In genomic region chrX:60026654-60027053, GRCm38 (mm10) we compare ENCODE assay signal across 10 mouse cellular contexts. TPM values are rescaled to one million over a fixed set of nuclear protein-coding genes. Genes with fewer than 3 reads are reported as not detected.
DNase-seq lines count a peak whose midpoint lies in the region; ATAC-seq and TF ChIP-seq lines count a peak whose summit lies in the region.
"Had no signal": no experiment of that assay in that cellular context is flagged by ENCODE, and none has a peak within 500 bp of the region (broad histone marks: within the 10 kb centered on the region; RNA-seq: fewer than 3 reads in every experiment).

No protein-coding gene starts in this region.

- ATAC-seq in neural tube, embryonic 11.5 days (ENCODE audit: insufficient read depth, low FRiP score, low TSS enrichment) = no peak
- ATAC-seq in neural tube, embryonic 15.5 days (ENCODE audit: low FRiP score) = no peak
- ATAC-seq in midbrain, postnatal 0 days (ENCODE audit: low FRiP score) = no peak

- H3K9ac ChIP-seq in neural tube, embryonic 11.5 days (ENCODE audit: low read length) = no peak overlapping the region
- no peak overlapping the region for H3K9ac ChIP-seq in neural tube, embryonic 15.5 days (replicated peaks)
- no peak overlapping the region for H3K9ac ChIP-seq in midbrain, postnatal 0 days (replicated peaks; ENCODE audit: low read length, poor library complexity, severe bottlenecking)

- no peaks in the 10 kb centered on the region for H3K9me3 ChIP-seq in neural tube, embryonic 11.5 days (ENCODE audit: control insufficient read depth, low read length)
- no peaks in the 10 kb centered on the region for H3K9me3 ChIP-seq in neural tube, embryonic 15.5 days (replicated peaks)
- H3K9me3 ChIP-seq in midbrain, postnatal 0 days (ENCODE audit: low read length) = no peaks in the 10 kb centered on the region

- no peak for TF ChIP-seq POLR2A in cortical plate, adult 2 months (IDR thresholded peaks at IDR 0.05; ENCODE audit: extremely low read depth, insufficient read depth, low read length)

- H3K4me2 ChIP-seq in neural tube, embryonic 11.5 days (ENCODE audit: low read depth) = no peak overlapping the region
- no peak overlapping the region for H3K4me2 ChIP-seq in neural tube, embryonic 15.5 days
- no peak overlapping the region for H3K4me2 ChIP-seq in midbrain, postnatal 0 days (ENCODE audit: low read depth, low read length, poor library complexity, severe bottlenecking)

- no peak overlapping the region for H3K4me3 ChIP-seq in neural tube, embryonic 11.5 days (ENCODE audit: low read depth, low read length)
- H3K4me3 ChIP-seq in neural tube, embryonic 15.5 days (replicated peaks) = no peak overlapping the region
- no peak overlapping the region for H3K4me3 ChIP-seq in cortical plate, adult 2 months (ENCODE audit: insufficient read depth, low read length)
- no peak overlapping the region for H3K4me3 ChIP-seq in midbrain, postnatal 0 days (ENCODE audit: low read depth, low read length)
- H3K4me3 ChIP-seq: myocyte had no signal

- 15% methylated on average over 3 of the region's 3 CpGs for WGBS in neural tube, embryonic 11.5 days
- 10% methylated on average over 3 of the region's 3 CpGs for WGBS in neural tube, embryonic 15.5 days
- 24% methylated on average over 3 of the region's 3 CpGs for WGBS in midbrain, postnatal 0 days

- H3K36me3 ChIP-seq in neural tube, embryonic 11.5 days (ENCODE audit: control insufficient read depth, insufficient read depth, low read length) = no peaks in the 10 kb centered on the region
- no peaks in the 10 kb centered on the region for H3K36me3 ChIP-seq in neural tube, embryonic 15.5 days
- no peaks in the 10 kb centered on the region for H3K36me3 ChIP-seq in midbrain, postnatal 0 days (ENCODE audit: insufficient read depth, low read length)

- H3K27ac ChIP-seq in neural tube, embryonic 11.5 days (ENCODE audit: low read depth, low read length) = no peak overlapping the region
- H3K27ac ChIP-seq in neural tube, embryonic 15.5 days (replicated peaks) = no peak overlapping the region
- H3K27ac ChIP-seq in cortical plate, adult 2 months (ENCODE audit: insufficient read depth, low read length) = no peak overlapping the region
- H3K27ac ChIP-seq in midbrain, postnatal 0 days (ENCODE audit: low read depth, low read length) = no peak overlapping the region

- no peaks in the 10 kb centered on the region for H3K4me1 ChIP-seq in neural tube, embryonic 11.5 days (ENCODE audit: control insufficient read depth, insufficient read depth, low read length)
- H3K4me1 ChIP-seq in neural tube, embryonic 15.5 days = no peaks in the 10 kb centered on the region
- no peaks in the 10 kb centered on the region for H3K4me1 ChIP-seq in cortical plate, adult 2 months (ENCODE audit: control insufficient read depth, insufficient read depth, low read length)
- H3K4me1 ChIP-seq in midbrain, postnatal 0 days (ENCODE audit: insufficient read depth, low read length) = no peaks in the 10 kb centered on the region

- DNase-seq in gastrocnemius, adult 18-20 months (ENCODE audit: low spot score) = peak; percentile 4
- no peak for DNase-seq in gastrocnemius, postnatal 25 days
- peak; percentile 54 for DNase-seq in neural tube, embryonic 11.5 days (ENCODE audit: low spot score)
- peak; percentile 27 for DNase-seq in layer of hippocampus, adult 11-12 months (ENCODE audit: low spot score)
- peak; percentile 52 for DNase-seq in midbrain, postnatal 0 days (ENCODE audit: low spot score)
- no peak for DNase-seq in neural tube, embryonic 10.5 days (ENCODE audit: extremely low spot score, low spot score)

- H3K27me3 ChIP-seq in neural tube, embryonic 11.5 days (ENCODE audit: control insufficient read depth, insufficient read depth, low read length) = no peaks in the 10 kb centered on the region
- no peaks in the 10 kb centered on the region for H3K27me3 ChIP-seq in neural tube, embryonic 15.5 days (replicated peaks)
- H3K27me3 ChIP-seq in midbrain, postnatal 0 days (ENCODE audit: insufficient read depth, low read length) = no peaks in the 10 kb centered on the region

- TF ChIP-seq CTCF in cortical plate, adult 2 months (IDR thresholded peaks at IDR 0.05; ENCODE audit: extremely low read depth, insufficient read depth, low read length) = peak; percentile 39; the same call in 1 of the 2 replicates
- peak; percentile 69 for TF ChIP-seq CTCF in midbrain, postnatal 0 days (IDR thresholded peaks at IDR 0.05)

RNA-seq across cellular contexts. Expression of gene F9, which starts 27.4 kb away (rescaled TPM):
- total RNA-seq in gastrocnemius, adult 18-20 months (2021) = not detected
- not detected for total RNA-seq in gastrocnemius, postnatal 25 days (2021)
- polyA plus RNA-seq in neural tube, embryonic 11.5 days (2014; fragmentation: Nextera tagmentation; extraction: Ambion mirVana) = not detected in 2 replicates
- not detected in 2 replicates for polyA plus RNA-seq in neural tube, embryonic 15.5 days (2015; fragmentation: Nextera tagmentation; extraction: Ambion mirVana)
- 0.17 and 0.21 TPM in 2 replicates for polyA plus RNA-seq in cortical plate, adult 2 months (2012; rRNA removed)
- not detected in 2 replicates for total RNA-seq in midbrain, postnatal 0 days (2014; rRNA removed)
- not detected in 2 replicates for polyA plus RNA-seq in midbrain, postnatal 0 days (2015; fragmentation: Nextera tagmentation; extraction: Ambion mirVana)
- polyA plus RNA-seq: heart, embryonic 16.5 days; myocyte had no signal

Comparison
In these comparisons a context has a peak if more than half of its experiments do, and no peak if none do; other contexts are left out.
1. DNase-seq: peak in gastrocnemius, adult 18-20 months (single experiment), neural tube, embryonic 11.5 days (single experiment), layer of hippocampus, adult 11-12 months (single experiment) and midbrain, postnatal 0 days (single experiment); none in gastrocnemius, postnatal 25 days (single experiment) and neural tube, embryonic 10.5 days (single experiment).